Mouse (Mus musculus): Measurements from ENCODE around the gene Stk40.

DNA sequence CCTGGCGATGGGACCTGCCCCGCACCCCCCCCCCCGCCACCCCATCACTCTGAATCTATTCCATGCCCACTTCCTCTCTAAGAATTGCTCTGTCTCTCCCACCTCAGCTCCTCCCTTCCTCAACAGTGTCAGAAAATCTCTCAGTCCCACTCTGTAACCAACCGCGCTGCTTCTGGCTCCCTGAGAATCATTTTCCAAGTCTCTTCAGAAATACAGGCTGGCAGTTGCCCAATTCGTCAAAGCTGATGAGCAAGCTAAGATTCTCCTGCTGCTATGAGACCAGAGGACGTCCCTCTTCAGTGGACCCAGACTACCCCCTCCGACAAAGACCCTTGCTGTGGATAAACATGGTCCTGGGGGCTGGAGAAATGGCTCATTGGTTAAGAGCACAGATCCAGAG, 55.7 kb downstream of the Stk40 start:
- TF ChIP-seq GATA1 (IDR thresholded peaks at IDR 0.05; ENCODE audit: borderline replicate concordance, low read length) (no peak), FLI1 (IDR thresholded peaks at IDR 0.05; ENCODE audit: low read length) (no peak)
